In the genomic region with DNA sequence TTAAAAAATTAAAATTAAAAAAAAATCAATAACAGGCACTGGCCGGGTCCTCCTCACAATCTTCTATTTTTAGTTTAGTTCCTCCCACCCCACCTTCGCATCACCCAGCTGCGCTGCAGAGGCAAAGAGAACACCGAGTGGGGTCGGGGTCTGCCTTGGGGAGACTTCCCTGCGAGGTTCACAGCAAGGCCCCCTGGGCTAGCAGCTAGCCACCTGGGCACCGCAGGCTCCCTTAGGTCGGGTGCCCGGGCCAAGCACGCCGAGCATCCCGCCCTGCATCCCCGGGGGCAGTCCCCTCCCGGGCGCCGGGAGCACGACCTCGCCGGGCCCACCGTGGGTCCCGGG, we compare ENCODE assay signal across 7 mouse cellular contexts. TPM values are rescaled to one million over a fixed set of nuclear protein-coding genes. Genes with fewer than 3 reads are reported as not detected.
DNase-seq lines count a peak whose midpoint lies in the region; ATAC-seq and TF ChIP-seq lines count a peak whose summit lies in the region.

No protein-coding gene starts in this region.

- peak overlapping the region; percentile 48; the same call in 1 of the 2 replicates for H3K9ac ChIP-seq in lung, postnatal 0 days (replicated peaks; ENCODE audit: low read depth)
- H3K9ac ChIP-seq in forebrain, embryonic 13.5 days: peak overlapping the region; percentile 89
- H3K9ac ChIP-seq in liver, embryonic 16.5 days (ENCODE audit: low read depth, low read length): peak overlapping the region; percentile 96

- no peaks in the 10 kb centered on the region for H3K27me3 ChIP-seq in lung, postnatal 0 days (replicated peaks; ENCODE audit: insufficient read depth, low read length)
- H3K27me3 ChIP-seq in forebrain, embryonic 13.5 days: no peaks in the 10 kb centered on the region
- H3K27me3 ChIP-seq in liver, embryonic 16.5 days (ENCODE audit: control insufficient read depth, insufficient read depth, low read depth, low read length): no peaks in the 10 kb centered on the region

- no peak for ATAC-seq in lung, postnatal 0 days
- ATAC-seq in forebrain, embryonic 13.5 days: peak; percentile 29
- no peak for ATAC-seq in liver, embryonic 16.5 days (ENCODE audit: low read depth)
- ATAC-seq in activated CD4-positive, CD25-positive, alpha-beta regulatory T cell, adult 4 months: no peak

- no peaks in the 10 kb centered on the region for H3K36me3 ChIP-seq in lung, postnatal 0 days (ENCODE audit: insufficient read depth, low read length)
- H3K36me3 ChIP-seq in forebrain, embryonic 13.5 days (ENCODE audit: poor library complexity, severe bottlenecking): peaks cover 2% of the 10 kb centered on the region; the same call in 1 of the 2 replicates
- no peaks in the 10 kb centered on the region for H3K36me3 ChIP-seq in liver, embryonic 16.5 days (ENCODE audit: control insufficient read depth, insufficient read depth)

- H3K27ac ChIP-seq in lung, postnatal 0 days (ENCODE audit: low read length): peak overlapping the region; percentile 75
- peak overlapping the region; percentile 79 for H3K27ac ChIP-seq in forebrain, embryonic 13.5 days
- H3K27ac ChIP-seq in liver, embryonic 16.5 days (ENCODE audit: low read length): peak overlapping the region; percentile 88

- H3K4me2 ChIP-seq in lung, postnatal 0 days (replicated peaks; ENCODE audit: low read depth, low read length): peak overlapping the region; percentile 97
- peak overlapping the region; percentile 94 for H3K4me2 ChIP-seq in forebrain, embryonic 13.5 days
- peak overlapping the region; percentile 95 for H3K4me2 ChIP-seq in liver, embryonic 16.5 days (ENCODE audit: low read depth, low read length)

- H3K4me1 ChIP-seq in lung, postnatal 0 days (ENCODE audit: insufficient read depth, low read depth, low read length): peaks cover 3% of the 10 kb centered on the region; the same call in 1 of the 2 replicates
- peaks cover 34% of the 10 kb centered on the region for H3K4me1 ChIP-seq in forebrain, embryonic 13.5 days
- peaks cover 37% of the 10 kb centered on the region for H3K4me1 ChIP-seq in liver, embryonic 16.5 days (ENCODE audit: control insufficient read depth, low read depth, low read length)

- no peak for TF ChIP-seq CTCF in lung, postnatal 0 days (IDR thresholded peaks at IDR 0.05)
- no peak for TF ChIP-seq CTCF in brain, embryonic 14.5 days (IDR thresholded peaks at IDR 0.05; ENCODE audit: borderline replicate concordance, extremely low read depth, insufficient read depth, insufficient read length)

- no peak for TF ChIP-seq EP300 in lung, postnatal 0 days (IDR thresholded peaks at IDR 0.05)

- WGBS in lung, postnatal 0 days: 0% methylated on average over 19 of the region's 21 CpGs
- 0% methylated on average over 21 of the region's 21 CpGs for WGBS in forebrain, embryonic 13.5 days
- WGBS in liver, embryonic 16.5 days (ENCODE audit: insufficient replicate concordance): under 1% methylated on average over 21 of the region's 21 CpGs

- TF ChIP-seq POLR2A in brain, embryonic 14.5 days (IDR thresholded peaks at IDR 0.05; ENCODE audit: borderline replicate concordance, extremely low read depth, insufficient read depth, insufficient read length, poor library complexity, severe bottlenecking): no peak

- H3K4me3 ChIP-seq in lung, postnatal 0 days (ENCODE audit: low read depth, low read length): peak overlapping the region; percentile 74
- H3K4me3 ChIP-seq in forebrain, embryonic 13.5 days: peak overlapping the region; percentile 83
- H3K4me3 ChIP-seq in liver, embryonic 16.5 days (ENCODE audit: low read depth, low read length): peak overlapping the region; percentile 88

- no peak for DNase-seq in lung, postnatal 0 days (ENCODE audit: low spot score)
- DNase-seq in lung, postnatal 4 days: no peak
- DNase-seq in brain, embryonic 14.5 days (ENCODE audit: low read depth): peak; percentile 38
- DNase-seq in natural killer cell, adult 2 months (ENCODE audit: low spot score in 2 of 2): no peak

- H3K9me3 ChIP-seq in lung, postnatal 0 days (ENCODE audit: low read length): no peaks in the 10 kb centered on the region
- H3K9me3 ChIP-seq in forebrain, embryonic 13.5 days (replicated peaks): no peaks in the 10 kb centered on the region
- H3K9me3 ChIP-seq in liver, embryonic 16.5 days (replicated peaks; ENCODE audit: control insufficient read depth, low read length): no peaks in the 10 kb centered on the region

RNA-seq across cellular contexts. Expression of gene Ogfrl1, which starts 15.1 kb away (rescaled TPM):
- polyA plus RNA-seq in lung, postnatal 0 days (2015; fragmentation: Nextera tagmentation; extraction: Ambion mirVana): 11.1 and 14.0 TPM in 2 replicates
- polyA plus RNA-seq in brain, embryonic 14.5 days (2012; rRNA removed): 13.8 and 14.9 TPM in 2 replicates
- polyA plus RNA-seq in forebrain, embryonic 13.5 days (2015; fragmentation: Nextera tagmentation; extraction: Ambion mirVana): 7.4 and 7.7 TPM in 2 replicates
- 6.8 and 7.3 TPM in 2 replicates for polyA plus RNA-seq in liver, embryonic 16.5 days (2015; fragmentation: Nextera tagmentation; extraction: Ambion mirVana)
- polyA plus RNA-seq in activated CD4-positive, CD25-positive, alpha-beta regulatory T cell, adult 4 months (2017; shearing (Covaris generic)): under 1 TPM; 0.55 to 0.90 TPM
